Mouse (Mus musculus): ENCODE data around the gene Pomgnt1. TPM values are rescaled to one million over a fixed set of nuclear protein-coding genes. Genes with fewer than 3 reads are reported as not detected.
A peak's percentile ranks its signal among the peaks of the same experiment; 100 is the strongest.

The Pomgnt1 gene
- polyA plus RNA-seq, 1 experiment from 2014 or later = 61.4 TPM

- no peaks in the 10 kb centered on the region for H3K9me3 ChIP-seq
- peaks cover 22% of the 10 kb centered on the region for H3K4me1 ChIP-seq
- H3K27ac ChIP-seq (replicated peaks) = 0 out of 2 replicates have a peak overlapping the region, but pooled peaks have one; percentile 21
- no peak overlapping the region for H3K4me3 ChIP-seq
- no peaks in the 10 kb centered on the region for H3K27me3 ChIP-seq (replicated peaks; ENCODE audit: low read depth, poor library complexity, severe bottlenecking)
- WGBS = 46% methylated on average over 8 of the region's 8 CpGs
- H3K36me3 ChIP-seq (replicated peaks) = peaks cover 17% of the 10 kb centered on the region
- no peak for DNase-seq (ENCODE audit: low spot score)
Observed at GRCm38 (mm10) chr4:116165708-116166407, 42.2 kb downstream of the Pomgnt1 start.

GRCm38 (mm10) chr4:116167404-116167803, 43.8 kb downstream of the Pomgnt1 start, which contains the start of gene Tspan1:
Tspan1 (minus strand) TSS chr4:116167601.
- Histone ChIP-seq H3K27ac (replicated peaks) (no peak within 1 kb of the TSS), H3K9me3 (no peaks in the 10 kb centered on the region)
- WGBS = 32% methylated on average over 7 of the region's 7 CpGs

GRCm38 (mm10) chr4:116168617-116169352, 45.1 kb downstream of the Pomgnt1 start:
- H3K36me3 ChIP-seq (replicated peaks) = no peaks in the 10 kb centered on the region
- 73% methylated on average over 8 of the region's 8 CpGs for WGBS

More at GRCm38 (mm10) chr4:116167404-116167803, 43.8 kb downstream of the Pomgnt1 start, which contains the start of gene Tspan1:
- Histone ChIP-seq H3K27me3 (replicated peaks; ENCODE audit: low read depth, poor library complexity, severe bottlenecking) (no peaks in the 10 kb centered on the region), H3K4me3 (no peak within 1 kb of the TSS), H3K36me3 (replicated peaks) (0 out of 2 replicates have a peak, but pooled peaks cover 1% of the 10 kb centered on the region), H3K4me1 (peaks cover 22% of the 10 kb centered on the region)
- DNase-seq (ENCODE audit: low spot score) = no peak

GRCm38 (mm10) chr4:116169353-116169672, 45.7 kb downstream of the Pomgnt1 start:
- WGBS = 81% methylated on average over 3 of the region's 3 CpGs
- Histone ChIP-seq H3K4me1 (peaks cover 35% of the 10 kb centered on the region), H3K4me3 (no peak overlapping the region), H3K27ac (replicated peaks) (no peak overlapping the region), H3K36me3 (replicated peaks) (no peaks in the 10 kb centered on the region), H3K9me3 (no peaks in the 10 kb centered on the region), H3K27me3 (replicated peaks; ENCODE audit: low read depth, poor library complexity, severe bottlenecking) (no peaks in the 10 kb centered on the region)
- DNase-seq (ENCODE audit: low spot score) = no peak

More at GRCm38 (mm10) chr4:116168617-116169352, 45.1 kb downstream of the Pomgnt1 start:
- Histone ChIP-seq H3K27ac (replicated peaks) (no peak overlapping the region), H3K9me3 (no peaks in the 10 kb centered on the region), H3K4me3 (no peak overlapping the region), H3K27me3 (replicated peaks; ENCODE audit: low read depth, poor library complexity, severe bottlenecking) (no peaks in the 10 kb centered on the region), H3K4me1 (peaks cover 30% of the 10 kb centered on the region)
- DNase-seq (ENCODE audit: low spot score) = peak; percentile 74

GRCm38 (mm10) chr4:116173072-116173471, 49.4 kb downstream of the Pomgnt1 start, which contains the start of the genes 1700042G07Rik and Gm49337:
1700042G07Rik (plus strand) TSS chr4:116173372.
Gm49337 (plus strand) TSS chr4:116173384.
- H3K4me3 ChIP-seq = no peak within 1 kb of the TSS
- no peaks in the 10 kb centered on the region for H3K36me3 ChIP-seq (replicated peaks)
- H3K9me3 ChIP-seq = no peaks in the 10 kb centered on the region
- DNase-seq (ENCODE audit: low spot score) = no peak
- H3K4me1 ChIP-seq = peaks cover 49% of the 10 kb centered on the region
- H3K27me3 ChIP-seq (replicated peaks; ENCODE audit: low read depth, poor library complexity, severe bottlenecking) = no peaks in the 10 kb centered on the region
- WGBS = 90% methylated on average over 6 of the region's 6 CpGs
- H3K27ac ChIP-seq (replicated peaks) = peak within 1 kb of the TSS; percentile 48; the same call in 1 of the 2 replicates

GRCm38 (mm10) chr4:116173752-116174151, 50.1 kb downstream of the Pomgnt1 start:
- no peaks in the 10 kb centered on the region for H3K36me3 ChIP-seq (replicated peaks)
- no peak overlapping the region for H3K27ac ChIP-seq (replicated peaks)
- no peak overlapping the region for H3K4me3 ChIP-seq
- DNase-seq (ENCODE audit: low spot score) = no peak
- H3K9me3 ChIP-seq = no peaks in the 10 kb centered on the region
- 81% methylated on average over 4 of the region's 4 CpGs for WGBS
- no peaks in the 10 kb centered on the region for H3K27me3 ChIP-seq (replicated peaks; ENCODE audit: low read depth, poor library complexity, severe bottlenecking)
- peaks cover 49% of the 10 kb centered on the region for H3K4me1 ChIP-seq

GRCm38 (mm10) chr4:116174466-116175116, 51.0 kb downstream of the Pomgnt1 start:
- Histone ChIP-seq H3K27ac (replicated peaks) (no peak overlapping the region; the same call in 1 of the 2 replicates), H3K27me3 (replicated peaks; ENCODE audit: low read depth, poor library complexity, severe bottlenecking) (no peaks in the 10 kb centered on the region), H3K4me3 (no peak overlapping the region), H3K36me3 (replicated peaks) (no peaks in the 10 kb centered on the region), H3K4me1 (peaks cover 49% of the 10 kb centered on the region), H3K9me3 (no peaks in the 10 kb centered on the region)
- no peak for DNase-seq (ENCODE audit: low spot score)
- 44% methylated on average over 6 of the region's 6 CpGs for WGBS

GRCm38 (mm10) chr4:116175136-116175535, 51.5 kb downstream of the Pomgnt1 start:
- H3K36me3 ChIP-seq (replicated peaks) = no peaks in the 10 kb centered on the region
- H3K4me1 ChIP-seq = peaks cover 49% of the 10 kb centered on the region
- no peak overlapping the region for H3K27ac ChIP-seq (replicated peaks)
- no peak for DNase-seq (ENCODE audit: low spot score)
- H3K4me3 ChIP-seq = no peak overlapping the region
- no peaks in the 10 kb centered on the region for H3K27me3 ChIP-seq (replicated peaks; ENCODE audit: low read depth, poor library complexity, severe bottlenecking)
- H3K9me3 ChIP-seq = no peaks in the 10 kb centered on the region

- H3K36me3 ChIP-seq (replicated peaks) = no peaks in the 10 kb centered on the region
- no peak for DNase-seq (ENCODE audit: low spot score)
- peak overlapping the region; percentile 68 for H3K27ac ChIP-seq (replicated peaks)
- H3K4me1 ChIP-seq = peaks cover 49% of the 10 kb centered on the region
- H3K27me3 ChIP-seq (replicated peaks; ENCODE audit: low read depth, poor library complexity, severe bottlenecking) = no peaks in the 10 kb centered on the region
- peak overlapping the region; percentile 33; the same call in 1 of the 2 replicates for H3K4me3 ChIP-seq
- H3K9me3 ChIP-seq = no peaks in the 10 kb centered on the region
- 63% methylated on average over 7 of the region's 7 CpGs for WGBS
Observed at GRCm38 (mm10) chr4:116175711-116176542, 52.3 kb downstream of the Pomgnt1 start.

GRCm38 (mm10) chr4:116176543-116176988, 52.9 kb downstream of the Pomgnt1 start:
- DNase-seq (ENCODE audit: low spot score) = peak; percentile 78
- Histone ChIP-seq H3K27ac (replicated peaks) (peak overlapping the region; percentile 68), H3K36me3 (replicated peaks) (no peaks in the 10 kb centered on the region), H3K9me3 (no peaks in the 10 kb centered on the region), H3K27me3 (replicated peaks; ENCODE audit: low read depth, poor library complexity, severe bottlenecking) (0 out of 2 replicates have a peak, but pooled peaks cover under 1% of the 10 kb centered on the region), H3K4me1 (peaks cover 50% of the 10 kb centered on the region), H3K4me3 (peak overlapping the region; percentile 33)
- 19% methylated on average over 10 of the region's 10 CpGs for WGBS

GRCm38 (mm10) chr4:116177140-116177539, 53.5 kb downstream of the Pomgnt1 start:
- Histone ChIP-seq H3K27ac (replicated peaks) (peak overlapping the region; percentile 68), H3K27me3 (replicated peaks; ENCODE audit: low read depth, poor library complexity, severe bottlenecking) (0 out of 2 replicates have a peak, but pooled peaks cover 7% of the 10 kb centered on the region), H3K4me3 (peak overlapping the region; percentile 33; the same call in 1 of the 2 replicates), H3K36me3 (replicated peaks) (no peaks in the 10 kb centered on the region), H3K4me1 (peaks cover 55% of the 10 kb centered on the region), H3K9me3 (no peaks in the 10 kb centered on the region)
- 17% methylated on average over 5 of the region's 5 CpGs for WGBS
- DNase-seq (ENCODE audit: low spot score) = peak; percentile 44
